Mouse (Mus musculus): Measurements from ENCODE around the gene Rabl3. TPM values are rescaled to one million over a fixed set of nuclear protein-coding genes. Genes with fewer than 3 reads are reported as not detected.

Rabl3 gene
- polyA plus RNA-seq, 1 experiment from 2014 or later, result 18.8 TPM

DNA sequence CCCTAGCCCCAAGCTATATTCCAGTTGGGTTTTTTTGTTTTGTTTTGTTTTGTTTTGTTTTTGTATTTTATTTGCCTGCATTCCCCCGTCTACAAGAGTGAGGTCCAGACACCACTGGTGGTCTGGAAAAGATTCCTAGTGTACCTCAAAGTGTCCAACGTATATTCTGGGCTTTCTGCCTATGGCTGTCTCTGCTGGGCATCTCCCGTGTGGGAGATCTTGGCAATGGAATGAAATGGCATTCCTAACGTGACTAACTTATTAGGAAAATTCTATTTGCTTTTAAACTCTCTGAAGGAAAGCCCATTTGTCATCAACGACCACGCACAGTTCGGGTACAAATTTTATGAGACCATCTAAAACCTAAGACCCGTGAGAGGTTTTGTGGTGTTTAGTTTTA, 75.7 kb downstream of the Rabl3 start:
- Histone ChIP-seq H3K9ac (ENCODE audit: low read depth, low read length) (no peak overlapping the region), H3K36me3 (ENCODE audit: control insufficient read depth, insufficient read depth, low read length) (no peaks in the 10 kb centered on the region), H3K27me3 (ENCODE audit: control insufficient read depth, insufficient read depth, low read depth, low read length) (no peaks in the 10 kb centered on the region), H3K27ac (ENCODE audit: low read length) (no peak overlapping the region), H3K9me3 (replicated peaks; ENCODE audit: control insufficient read depth, low read length, poor library complexity, severe bottlenecking) (no peaks in the 10 kb centered on the region), H3K4me2 (ENCODE audit: low read length) (no peak overlapping the region), H3K4me1 (ENCODE audit: control insufficient read depth, insufficient read depth, low read length) (peaks cover 12% of the 10 kb centered on the region), H3K4me3 (ENCODE audit: low read depth, low read length) (no peak overlapping the region)
- WGBS, result 74% methylated on average over 8 of the region's 8 CpGs
- ATAC-seq, result no peak

DNA sequence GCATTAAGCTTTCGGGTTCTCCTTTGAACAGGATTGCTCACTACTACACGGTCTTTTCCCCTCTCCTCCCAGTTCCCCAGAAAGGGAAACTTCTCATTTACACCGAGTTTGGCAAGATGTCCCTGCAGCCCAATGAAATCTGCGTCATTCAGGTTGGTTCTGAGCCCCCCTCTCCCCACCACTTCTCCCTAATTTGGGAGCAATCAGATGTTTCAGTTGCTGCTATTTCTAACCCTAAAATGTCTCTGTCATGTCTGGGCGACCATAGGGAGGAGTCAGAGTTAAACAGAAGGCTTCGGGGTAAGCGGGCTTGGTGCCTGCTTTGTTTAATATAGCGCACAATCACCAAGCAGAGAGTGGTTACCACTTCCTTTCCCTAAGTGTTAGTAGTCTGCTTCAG, 76.4 kb downstream of the Rabl3 start:
- Histone ChIP-seq H3K36me3 (ENCODE audit: control insufficient read depth, insufficient read depth, low read length) (no peaks in the 10 kb centered on the region), H3K27me3 (ENCODE audit: control insufficient read depth, insufficient read depth, low read depth, low read length) (no peaks in the 10 kb centered on the region), H3K9ac (ENCODE audit: low read depth, low read length) (no peak overlapping the region), H3K4me3 (ENCODE audit: low read depth, low read length) (no peak overlapping the region), H3K4me2 (ENCODE audit: low read length) (no peak overlapping the region), H3K27ac (ENCODE audit: low read length) (no peak overlapping the region), H3K9me3 (replicated peaks; ENCODE audit: control insufficient read depth, low read length, poor library complexity, severe bottlenecking) (no peaks in the 10 kb centered on the region), H3K4me1 (ENCODE audit: control insufficient read depth, insufficient read depth, low read length) (peaks cover 9% of the 10 kb centered on the region)
- 73% methylated on average over 8 of the region's 8 CpGs for WGBS
- ATAC-seq, result no peak

DNA sequence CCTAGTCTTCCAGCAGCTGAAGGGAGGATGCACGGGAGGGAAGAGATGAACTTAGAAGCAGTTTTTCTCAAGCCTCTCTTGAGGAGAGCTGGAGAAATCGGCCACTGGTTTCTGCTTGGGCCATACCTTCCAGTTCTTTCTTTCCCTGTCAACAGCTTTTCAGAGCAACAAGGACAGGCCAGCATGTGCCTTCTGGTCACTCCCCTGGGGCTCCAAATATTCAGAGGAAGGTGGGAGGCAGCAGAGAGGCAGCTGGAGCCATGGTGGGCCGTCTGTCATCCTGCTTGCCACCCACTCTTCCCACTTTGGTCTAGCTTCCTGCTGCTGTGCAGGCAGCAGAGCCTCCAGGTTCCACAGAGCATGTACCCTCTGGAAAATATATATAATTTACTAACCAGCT, 78.0 kb downstream of the Rabl3 start:
- Histone ChIP-seq H3K36me3 (ENCODE audit: control insufficient read depth, insufficient read depth, low read length) (no peaks in the 10 kb centered on the region), H3K9ac (ENCODE audit: low read depth, low read length) (no peak overlapping the region), H3K4me2 (ENCODE audit: low read length) (no peak overlapping the region), H3K4me1 (ENCODE audit: control insufficient read depth, insufficient read depth, low read length) (peaks cover 12% of the 10 kb centered on the region), H3K27ac (ENCODE audit: low read length) (no peak overlapping the region), H3K27me3 (ENCODE audit: control insufficient read depth, insufficient read depth, low read depth, low read length) (no peaks in the 10 kb centered on the region), H3K4me3 (ENCODE audit: low read depth, low read length) (no peak overlapping the region), H3K9me3 (replicated peaks; ENCODE audit: control insufficient read depth, low read length, poor library complexity, severe bottlenecking) (no peaks in the 10 kb centered on the region)
- 24% methylated on average over 3 of the region's 3 CpGs for WGBS
- ATAC-seq, result no peak

Other genes with a start within 250 kb of the Rabl3 start
- 14.4 and 14.6 TPM in 2 replicates for gene Stxbp5l, start 154.9 kb upstream of the Rabl3 start, polyA plus RNA-seq (2015; fragmentation: Nextera tagmentation; extraction: Ambion mirVana)
- gene Gtf2e1, start 96 bp upstream of the Rabl3 start, polyA plus RNA-seq (2015; fragmentation: Nextera tagmentation; extraction: Ambion mirVana), result 31.9 and 35.3 TPM in 2 replicates
- 0.19 and 0.34 TPM in 2 replicates for gene Hgd, start 40.3 kb downstream of the Rabl3 start, polyA plus RNA-seq (2015; fragmentation: Nextera tagmentation; extraction: Ambion mirVana)
- 49.1 and 51.7 TPM in 2 replicates for gene Ndufb4, start 114.6 kb downstream of the Rabl3 start, polyA plus RNA-seq (2015; fragmentation: Nextera tagmentation; extraction: Ambion mirVana)
- gene Fstl1, start 237.0 kb downstream of the Rabl3 start, polyA plus RNA-seq (2015; fragmentation: Nextera tagmentation; extraction: Ambion mirVana), result 69.2 and 74.3 TPM in 2 replicates